Mouse (Mus musculus) liver, embryonic 14 days (tissue): Measurements from ENCODE around the gene Rnf169. TPM values are rescaled to one million over a fixed set of nuclear protein-coding genes. Genes with fewer than 3 reads are reported as not detected.

Experiments used
- polyA plus RNA-seq: library from polyadenylated mRNA; depleted of rRNA; stranded (reverse); fragments of >200 nt; gene quantifications from 2 replicates; pipeline ENCODE4 v1.2.3, GENCODE M21; 2012; rRNA removed

The Rnf169 gene
- 2.0 and 2.7 TPM in 2 replicates for polyA plus RNA-seq

GRCm38 (mm10) chr7:99980132-99980591 lies at the start of gene Rnf169:
Gene Rnf169 (minus strand): TSS chr7:99980448.

GRCm38 (mm10) chr7:100005790-100006189 lies 25.5 kb upstream of the Rnf169 start, which contains the start of gene Chrdl2:
Gene Chrdl2 (plus strand): TSS chr7:100006172.

Other genes starting within 250 kb of the Rnf169 start
- not detected in 2 replicates for gene Olfr521, start 216.9 kb downstream of the Rnf169 start, polyA plus RNA-seq
- gene Neu3, start 152.0 kb downstream of the Rnf169 start, polyA plus RNA-seq = 4.0 and 4.7 TPM in 2 replicates
- gene Xrra1, start 121.3 kb downstream of the Rnf169 start, polyA plus RNA-seq = 0.01 and 0.06 TPM in 2 replicates
- 48.9 and 50.8 TPM in 2 replicates for gene Spcs2, start 117.0 kb downstream of the Rnf169 start, polyA plus RNA-seq
- 0.08 TPM in 1 of 2 replicates, not detected in the other for gene Chrdl2, start 25.7 kb upstream of the Rnf169 start, polyA plus RNA-seq
- 33.4 and 36.7 TPM in 2 replicates for gene Pold3, start 141.1 kb upstream of the Rnf169 start, polyA plus RNA-seq
- gene Lipt2, start 178.8 kb upstream of the Rnf169 start, polyA plus RNA-seq = 2.7 and 3.0 TPM in 2 replicates
- 0.84 and 1.6 TPM in 2 replicates for gene Kcne3, start 196.1 kb upstream of the Rnf169 start, polyA plus RNA-seq
- 2.3 and 2.6 TPM in 2 replicates for gene Pgm2l1, start 246.9 kb upstream of the Rnf169 start, polyA plus RNA-seq